8 mouse cellular contexts compared by ENCODE assay signal in the genomic region with DNA sequence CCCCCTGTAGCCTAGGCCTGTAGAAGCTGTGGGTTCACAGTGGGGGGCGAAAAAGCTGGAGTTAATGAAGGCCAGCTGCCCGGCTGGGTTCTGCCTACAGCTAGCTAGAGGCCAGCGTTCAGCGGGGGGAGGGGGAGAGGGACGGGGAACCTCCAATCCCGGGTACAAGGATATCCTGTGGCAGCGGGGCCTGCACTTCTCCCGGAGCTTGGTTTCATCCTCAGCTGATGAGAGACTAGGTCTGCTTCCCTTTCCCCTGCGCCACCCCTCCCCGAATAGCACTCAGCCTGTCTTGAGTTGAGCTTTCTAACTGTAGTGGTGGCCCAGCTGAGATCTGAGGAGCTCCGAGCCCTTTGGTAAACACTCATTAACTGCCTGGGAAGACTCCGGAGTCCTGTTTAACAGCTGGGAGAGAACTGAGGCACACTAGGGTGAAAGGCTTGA. TPM values are rescaled to one million over a fixed set of nuclear protein-coding genes. Genes with fewer than 3 reads are reported as not detected.
DNase-seq lines count a peak whose midpoint lies in the region; ATAC-seq and TF ChIP-seq lines count a peak whose summit lies in the region.

No protein-coding gene starts in this region.

- no peak overlapping the region for H3K4me2 ChIP-seq in forebrain, postnatal 0 days (ENCODE audit: low read depth)
- peak overlapping the region; percentile 33 for H3K4me2 ChIP-seq in limb, embryonic 15.5 days
- H3K4me2 ChIP-seq in neural tube, embryonic 13.5 days, result peak overlapping the region; percentile 36

- no peaks in the 10 kb centered on the region for H3K9me3 ChIP-seq in forebrain, postnatal 0 days (ENCODE audit: low read length)
- H3K9me3 ChIP-seq in limb, embryonic 15.5 days, result no peaks in the 10 kb centered on the region
- no peaks in the 10 kb centered on the region for H3K9me3 ChIP-seq in neural tube, embryonic 13.5 days

- H3K4me1 ChIP-seq in forebrain, postnatal 0 days (ENCODE audit: insufficient read depth), result peaks cover 23% of the 10 kb centered on the region
- peaks cover 91% of the 10 kb centered on the region for H3K4me1 ChIP-seq in limb, embryonic 15.5 days
- peaks cover 89% of the 10 kb centered on the region for H3K4me1 ChIP-seq in neural tube, embryonic 13.5 days (replicated peaks)

- DNase-seq in gastrocnemius, postnatal 14 days, result peak; percentile 63
- no peak for DNase-seq in gastrocnemius, postnatal 25 days
- DNase-seq in NIH3T3 (ENCODE audit: low read depth), result peak; percentile 88
- no peak for DNase-seq in forebrain, postnatal 0 days
- DNase-seq in urinary bladder, postnatal 14 days (ENCODE audit: low spot score), result no peak
- no peak for DNase-seq in urinary bladder, adult 18-20 months (ENCODE audit: low spot score in 2 of 2)

- ATAC-seq in forebrain, postnatal 0 days, result 0 out of 2 replicates have a peak, but pooled peaks have one; percentile 4
- peak; percentile 27 for ATAC-seq in limb, embryonic 15.5 days (ENCODE audit: insufficient number of reproducible peaks, low FRiP score, low TSS enrichment, low read depth)
- ATAC-seq in neural tube, embryonic 13.5 days (ENCODE audit: low read depth), result peak; percentile 30; the same call in 1 of the 2 replicates

- H3K27me3 ChIP-seq in forebrain, postnatal 0 days (ENCODE audit: insufficient read depth, low read length), result no peaks in the 10 kb centered on the region
- no peaks in the 10 kb centered on the region for H3K27me3 ChIP-seq in limb, embryonic 15.5 days
- no peaks in the 10 kb centered on the region for H3K27me3 ChIP-seq in neural tube, embryonic 13.5 days

- 17% methylated on average over 12 of the region's 12 CpGs for WGBS in forebrain, postnatal 0 days
- WGBS in limb, embryonic 15.5 days, result 2% methylated on average over 12 of the region's 12 CpGs
- WGBS in neural tube, embryonic 13.5 days, result 2% methylated on average over 12 of the region's 12 CpGs

- peak overlapping the region; percentile 6; the same call in 1 of the 2 replicates for H3K27ac ChIP-seq in forebrain, postnatal 0 days (ENCODE audit: low read depth, low read length)
- H3K27ac ChIP-seq in limb, embryonic 15.5 days, result peak overlapping the region; percentile 89
- H3K27ac ChIP-seq in neural tube, embryonic 13.5 days (replicated peaks), result peak overlapping the region; percentile 88

- no peak for TF ChIP-seq CTCF in forebrain, postnatal 0 days (IDR thresholded peaks at IDR 0.05; ENCODE audit: low read depth)

- no peak overlapping the region for H3K4me3 ChIP-seq in forebrain, postnatal 0 days (ENCODE audit: low read depth, low read length)
- peak overlapping the region; percentile 5; the same call in 1 of the 2 replicates for H3K4me3 ChIP-seq in limb, embryonic 15.5 days
- H3K4me3 ChIP-seq in neural tube, embryonic 13.5 days, result no peak overlapping the region

- intact Hi-C loops in gastrocnemius, postnatal 14 days (cut with DNase I; ENCODE audit: low total_unique reads), result loop anchor here (2.0 kb wide), 1 partner anchor 45 kb away; no protein-coding TSS in a partner anchor

- H3K9ac ChIP-seq in forebrain, postnatal 0 days, result no peak overlapping the region
- no peak overlapping the region for H3K9ac ChIP-seq in limb, embryonic 15.5 days
- H3K9ac ChIP-seq in neural tube, embryonic 13.5 days, result peak overlapping the region; percentile 46

- no peaks in the 10 kb centered on the region for H3K36me3 ChIP-seq in forebrain, postnatal 0 days (ENCODE audit: insufficient read depth)
- no peaks in the 10 kb centered on the region for H3K36me3 ChIP-seq in limb, embryonic 15.5 days
- no peaks in the 10 kb centered on the region for H3K36me3 ChIP-seq in neural tube, embryonic 13.5 days

RNA-seq across cellular contexts. Expression of a gene that starts 1.7 kb away (rescaled TPM):
- 10 to 100 TPM; 13.7 to 19.7 TPM for total RNA-seq in gastrocnemius, postnatal 14 days (2021)
- total RNA-seq in gastrocnemius, postnatal 25 days (2021), result 10 to 100 TPM in 1 of 2 experiments, 1 to 10 TPM in 1; 9.4 to 12.8 TPM
- 11.6 and 15.2 TPM in 2 replicates for total RNA-seq in forebrain, postnatal 0 days (2014; rRNA removed)
- 9.5 and 10.7 TPM in 2 replicates for polyA plus RNA-seq in forebrain, postnatal 0 days (2015; fragmentation: Nextera tagmentation; extraction: Ambion mirVana)
- polyA plus RNA-seq in limb, embryonic 15.5 days (2015; fragmentation: Nextera tagmentation; extraction: Ambion mirVana), result 43.9 and 51.7 TPM in 2 replicates
- 24.0 and 26.7 TPM in 2 replicates for polyA plus RNA-seq in neural tube, embryonic 13.5 days (2015; fragmentation: Nextera tagmentation; extraction: Ambion mirVana)

RNA-seq across cellular contexts. Expression of a gene that starts 18.3 kb away (rescaled TPM):
- 1 to 10 TPM in 1 of 2 experiments, under 1 TPM in 1; 0.78 to 1.3 TPM for total RNA-seq in gastrocnemius, postnatal 14 days (2021)
- total RNA-seq in gastrocnemius, postnatal 25 days (2021), result under 1 TPM; 0.13 to 0.56 TPM
- total RNA-seq in forebrain, postnatal 0 days (2014; rRNA removed), result 2.2 and 2.3 TPM in 2 replicates
- polyA plus RNA-seq in forebrain, postnatal 0 days (2015; fragmentation: Nextera tagmentation; extraction: Ambion mirVana), result 1.3 and 1.7 TPM in 2 replicates
- 23.2 and 24.1 TPM in 2 replicates for polyA plus RNA-seq in limb, embryonic 15.5 days (2015; fragmentation: Nextera tagmentation; extraction: Ambion mirVana)
- polyA plus RNA-seq in neural tube, embryonic 13.5 days (2015; fragmentation: Nextera tagmentation; extraction: Ambion mirVana), result 4.2 and 4.7 TPM in 2 replicates

RNA-seq across cellular contexts. Expression of a gene that starts 56.9 kb away (rescaled TPM):
- total RNA-seq in gastrocnemius, postnatal 14 days (2021), result not detected
- not detected for total RNA-seq in gastrocnemius, postnatal 25 days (2021)
- 1.2 and 1.4 TPM in 2 replicates for total RNA-seq in forebrain, postnatal 0 days (2014; rRNA removed)
- 2.0 and 2.7 TPM in 2 replicates for polyA plus RNA-seq in forebrain, postnatal 0 days (2015; fragmentation: Nextera tagmentation; extraction: Ambion mirVana)
- polyA plus RNA-seq in limb, embryonic 15.5 days (2015; fragmentation: Nextera tagmentation; extraction: Ambion mirVana), result 0.49 and 0.86 TPM in 2 replicates
- polyA plus RNA-seq in neural tube, embryonic 13.5 days (2015; fragmentation: Nextera tagmentation; extraction: Ambion mirVana), result 1.4 and 1.5 TPM in 2 replicates

Comparison
In these comparisons a context has a peak if more than half of its experiments do, and no peak if none do; other contexts are left out.
1. DNase-seq: peak in gastrocnemius, postnatal 14 days (single experiment) and NIH3T3 (single experiment); none in gastrocnemius, postnatal 25 days (single experiment), forebrain, postnatal 0 days (single experiment), urinary bladder, postnatal 14 days (single experiment) and urinary bladder, adult 18-20 months (0 of 2).
2. H3K27ac ChIP-seq: peak in every context shown above with its lines; median percentile 89 in limb, embryonic 15.5 days; 88 in neural tube, embryonic 13.5 days; 6 in forebrain, postnatal 0 days.
3. Peak in every context shown above with its lines, with median percentiles within 50 percentile points of each other: ATAC-seq.